Mouse (Mus musculus) heart, embryonic 13.5 days (tissue): ENCODE measurements at regions not wholly inside any gene's neighbourhood (a gene's known extent, or its start where the extent isn't known, plus 50 kb on each side); places are given as distances from the start of the nearest gene placed in this dataset.
"Not testable (repeated sequence)": the region's sequence is repeated elsewhere in the genome, so short reads cannot be mapped to it uniquely, and the experiment has no call there.

Experiments
- ATAC-seq: fragments of 200-750 bp; cut with Nextera tagmentation; 2 replicates; pipeline ENCODE4 v1.8.0; 2017; ENCODE audit warnings: moderate TSS enrichment; ENCODE audit not compliant: insufficient number of reproducible peaks, low FRiP score, low TSS enrichment; ENCODE audit errors: extremely low read depth
- H3K27ac ChIP-seq: fragments of 300-500 bp; sonication (generic); replicated peaks from 2 replicates; pipeline ENCODE4 v1.5.1; 2015; ENCODE audit warnings: moderate library complexity, mild to moderate bottlenecking, inconsistent platforms
- H3K27me3 ChIP-seq: fragments of 300-500 bp; sonication (generic); replicated peaks from 2 replicates; pipeline ENCODE4 v1.6.1; 2015; ENCODE audit warnings: mild to moderate bottlenecking, inconsistent platforms
- H3K36me3 ChIP-seq: fragments of 300-500 bp; sonication (generic); 2 replicates; pipeline ENCODE4 v1.6.1; 2015; ENCODE audit warnings: mild to moderate bottlenecking, inconsistent platforms
- H3K4me1 ChIP-seq: fragments of 300-500 bp; sonication (generic); 2 replicates; pipeline ENCODE4 v1.6.1; 2015; ENCODE audit warnings: inconsistent platforms
- H3K4me2 ChIP-seq: fragments of 300-500 bp; sonication (generic); 2 replicates; pipeline ENCODE4 v1.6.1; 2015; ENCODE audit warnings: inconsistent platforms, mild to moderate bottlenecking, moderate library complexity
- H3K4me3 ChIP-seq: fragments of 300-500 bp; sonication (generic); 2 replicates; pipeline ENCODE4 v1.5.1; 2015; ENCODE audit warnings: moderate library complexity, mild to moderate bottlenecking, inconsistent platforms
- H3K9ac ChIP-seq: fragments of 300-500 bp; sonication (generic); 2 replicates; pipeline ENCODE4 v1.6.1; 2015; ENCODE audit warnings: inconsistent platforms, mild to moderate bottlenecking, moderate library complexity
- H3K9me3 ChIP-seq: fragments of 300-500 bp; sonication (generic); 2 replicates; pipeline ENCODE4 v1.6.1; 2016; ENCODE audit warnings: inconsistent platforms
- WGBS: fragments of 180-500 bp; shearing (Covaris S2); methylation state at CpG from one replicate; pipeline ENCODE4 v1.1.7; 2015; ENCODE audit warnings: mixed read lengths; 5-methylcytosine and 5-hydroxymethylcytosine counted together

DNA sequence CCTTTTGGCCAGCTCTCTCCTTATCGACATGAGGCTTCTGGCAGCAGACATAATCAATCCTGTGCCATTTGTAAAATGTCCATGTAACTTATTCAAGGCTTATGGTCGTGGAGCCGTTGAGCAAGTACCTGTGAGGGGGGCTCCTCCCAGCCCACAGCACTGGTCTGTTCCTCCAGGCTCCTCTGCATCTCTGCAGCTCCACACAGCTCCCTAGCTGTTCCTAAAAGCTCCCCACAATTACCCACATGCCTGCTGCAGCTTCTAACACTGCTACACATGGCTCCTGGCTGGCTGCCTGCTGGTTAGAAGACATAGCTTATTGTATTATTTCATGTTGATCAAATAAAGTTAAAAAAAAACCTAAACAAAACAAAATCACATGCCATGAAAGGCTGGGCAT is 77.9 kb downstream of the Tcp10c start:
- H3K27ac ChIP-seq, H3K27me3 ChIP-seq, H3K4me1 ChIP-seq, H3K4me3 ChIP-seq, H3K4me2 ChIP-seq, ATAC-seq, H3K9ac ChIP-seq, H3K9me3 ChIP-seq, H3K36me3 ChIP-seq: not testable (repeated sequence)
- 68% methylated on average over 3 of the region's 3 CpGs for WGBS

DNA sequence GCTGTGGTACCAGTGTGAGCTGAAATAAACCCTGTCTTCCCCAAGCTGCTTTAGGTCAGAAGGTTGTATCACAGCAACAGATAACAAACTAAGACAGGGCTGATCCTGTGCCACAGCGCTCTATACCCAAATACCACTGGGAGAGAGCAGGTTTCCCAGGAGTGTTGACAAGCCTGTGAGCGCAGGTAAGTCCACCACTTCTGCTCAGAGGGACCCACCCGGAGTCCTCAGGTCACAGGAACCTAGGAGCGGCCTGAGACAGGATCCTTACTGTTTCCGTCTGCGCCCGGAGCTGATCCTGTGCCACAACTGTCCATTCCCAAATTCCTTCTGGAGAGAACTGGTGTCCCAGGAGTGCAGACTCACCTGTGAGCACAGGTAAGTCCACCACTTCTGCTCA is 79.8 kb downstream of the Tcp10c start:
- not testable (repeated sequence) for H3K9ac ChIP-seq, H3K27me3 ChIP-seq, H3K9me3 ChIP-seq, H3K4me3 ChIP-seq, H3K4me2 ChIP-seq, H3K4me1 ChIP-seq, H3K36me3 ChIP-seq, ATAC-seq, H3K27ac ChIP-seq
- WGBS, result 80% methylated on average over 7 of the region's 7 CpGs

- not testable (repeated sequence) for ATAC-seq, H3K4me2 ChIP-seq, H3K4me1 ChIP-seq, H3K4me3 ChIP-seq, H3K27ac ChIP-seq, H3K36me3 ChIP-seq, H3K9ac ChIP-seq, H3K27me3 ChIP-seq
- peaks cover 26% of the 10 kb centered on the region for H3K9me3 ChIP-seq
- 55% methylated on average over 3 of the region's 3 CpGs for WGBS
Observed at GRCm38 (mm10) chr17:13438790-13439189, 84.4 kb downstream of the Tcp10c start.

GRCm38 (mm10) chr17:13440708-13441530 is 86.5 kb downstream of the Tcp10c start:
- peaks cover 33% of the 10 kb centered on the region for H3K9me3 ChIP-seq
- not testable (repeated sequence) for H3K36me3 ChIP-seq, H3K4me2 ChIP-seq, H3K27me3 ChIP-seq, H3K4me1 ChIP-seq, H3K4me3 ChIP-seq, H3K9ac ChIP-seq, H3K27ac ChIP-seq, ATAC-seq
- 67% methylated on average over 9 of the region's 9 CpGs for WGBS

DNA sequence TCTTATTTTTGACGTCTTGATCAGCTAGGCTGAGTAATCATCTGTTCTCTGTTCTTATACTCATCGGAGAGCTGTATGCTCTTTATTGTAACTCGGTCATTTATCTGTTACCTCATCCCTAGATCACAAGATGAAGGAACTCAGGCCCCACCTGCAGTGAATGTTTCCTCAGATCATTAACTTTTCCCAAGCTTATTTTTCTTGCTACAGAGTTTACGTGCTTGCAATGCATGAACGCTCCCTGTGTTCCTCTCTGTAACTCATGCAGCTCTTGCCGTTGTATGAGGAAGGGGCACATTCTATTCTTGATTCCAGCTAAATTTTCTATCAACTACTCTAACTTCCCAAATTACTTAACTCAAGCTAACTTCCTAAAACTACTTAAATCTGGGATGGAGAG is 87.9 kb downstream of the Tcp10c start:
- not testable (repeated sequence) for H3K36me3 ChIP-seq, H3K27ac ChIP-seq, H3K27me3 ChIP-seq, H3K9ac ChIP-seq, H3K4me1 ChIP-seq, H3K4me2 ChIP-seq, H3K4me3 ChIP-seq, ATAC-seq
- H3K9me3 ChIP-seq, result peaks cover 37% of the 10 kb centered on the region
- 84% methylated on average over 5 of the region's 6 CpGs for WGBS

DNA sequence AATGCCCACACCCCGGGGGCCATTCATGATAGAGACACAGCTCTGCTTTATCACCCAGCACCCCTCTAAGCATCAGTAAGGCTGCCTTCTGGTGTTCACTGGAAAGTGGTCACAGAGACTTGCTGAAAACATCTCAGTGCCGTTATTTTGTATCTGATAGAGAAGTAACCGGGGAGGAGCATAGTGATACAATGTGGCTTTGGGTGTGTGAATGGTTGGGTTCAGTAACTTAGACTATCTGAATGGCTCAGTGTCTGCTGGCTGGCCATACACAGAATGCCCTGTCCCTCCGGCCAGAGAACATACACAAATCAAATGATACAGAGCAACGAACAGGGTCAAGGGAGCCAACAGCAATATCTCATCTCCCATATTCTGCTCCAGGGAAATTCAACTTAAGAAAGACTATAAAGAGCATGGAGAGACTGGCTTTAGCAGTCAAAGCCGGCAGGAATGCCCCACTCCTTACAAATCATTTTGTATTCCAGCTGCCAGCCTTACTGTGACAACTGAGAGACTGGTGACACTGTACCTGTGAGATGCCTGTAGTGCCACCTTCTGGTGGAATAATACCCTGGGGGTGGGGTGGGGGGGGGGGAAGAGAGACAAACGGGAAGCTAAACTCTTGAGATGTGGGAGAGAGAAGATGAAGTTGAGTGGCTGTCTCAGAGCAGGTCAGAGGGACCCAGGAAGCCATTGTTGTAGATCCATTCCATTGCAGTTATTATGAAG is 102.7 kb downstream of the Tcp10c start:
- not testable (repeated sequence) for H3K27ac ChIP-seq, H3K27me3 ChIP-seq, H3K4me2 ChIP-seq, H3K4me3 ChIP-seq, H3K36me3 ChIP-seq, H3K4me1 ChIP-seq, ATAC-seq, H3K9ac ChIP-seq
- peaks cover 14% of the 10 kb centered on the region for H3K9me3 ChIP-seq
- WGBS, result 64% methylated on average over 7 of the region's 7 CpGs

DNA sequence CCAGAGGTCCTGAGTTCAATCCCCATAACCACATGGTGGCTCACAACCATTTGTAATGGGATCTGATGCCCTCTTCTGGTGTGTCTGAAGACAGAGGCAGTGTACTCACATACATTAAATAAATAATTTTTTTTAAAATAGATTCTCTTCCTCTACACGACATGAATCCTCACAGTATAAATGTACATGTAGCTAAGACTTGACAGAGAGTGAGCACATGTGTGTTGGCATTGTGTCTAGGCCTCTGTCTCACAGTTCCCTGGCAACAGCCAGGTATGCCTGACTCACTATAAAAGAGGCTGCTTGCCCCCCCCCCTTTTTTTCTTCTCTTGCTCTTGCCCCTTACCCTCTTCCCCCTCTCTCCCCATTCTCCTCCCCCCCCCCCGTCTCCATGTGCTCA is 103.6 kb downstream of the Tcp10c start:
- not testable (repeated sequence) for H3K27ac ChIP-seq, H3K4me3 ChIP-seq, H3K4me2 ChIP-seq, H3K36me3 ChIP-seq, H3K9me3 ChIP-seq, H3K4me1 ChIP-seq, H3K27me3 ChIP-seq, H3K9ac ChIP-seq, ATAC-seq
- 81% methylated on average over 2 of the region's 2 CpGs for WGBS

DNA sequence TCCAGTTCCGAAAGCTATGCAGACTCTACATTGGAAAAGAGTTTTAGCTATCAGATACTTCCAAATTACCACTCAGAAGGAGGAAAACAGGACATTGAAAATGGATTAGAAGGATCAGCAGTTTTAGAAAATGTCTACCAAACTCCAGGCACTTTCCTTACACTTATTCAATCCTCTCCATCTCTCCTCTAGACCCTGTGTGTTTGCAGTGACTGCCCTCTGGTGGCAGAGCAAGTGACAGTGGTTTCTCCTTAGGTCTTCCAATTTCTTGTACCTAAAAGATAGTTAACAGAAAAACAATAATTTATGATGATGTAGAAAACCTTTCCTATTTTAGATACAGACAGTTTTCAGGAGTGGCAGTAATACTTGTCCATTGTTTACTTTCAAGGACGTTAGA is 104.4 kb downstream of the Tcp10c start:
- 45% methylated on average over 1 of the region's 2 CpGs for WGBS
- H3K27me3 ChIP-seq, result not testable (repeated sequence)

DNA sequence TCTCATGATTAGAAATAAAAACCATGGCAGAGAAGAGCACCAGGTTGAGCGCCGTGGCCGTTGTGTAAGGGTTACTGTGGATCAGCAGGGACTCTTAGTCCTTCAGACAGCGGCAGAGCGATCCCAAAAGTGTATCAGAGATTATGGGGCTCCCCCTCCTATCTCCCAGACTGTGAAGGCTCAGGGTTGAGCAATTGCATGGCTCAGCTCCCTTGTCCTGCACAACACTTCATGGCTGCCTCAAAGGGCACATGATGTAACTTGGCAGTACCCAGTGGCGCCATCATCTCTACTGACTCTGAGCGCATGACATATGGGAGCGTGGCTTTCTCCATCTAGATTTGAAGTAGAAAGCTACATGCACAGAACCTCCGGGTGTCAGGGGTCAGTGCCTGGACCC is 108.3 kb downstream of the Tcp10c start:
- H3K36me3 ChIP-seq, H3K9me3 ChIP-seq, H3K27me3 ChIP-seq, H3K4me1 ChIP-seq, H3K27ac ChIP-seq, H3K4me3 ChIP-seq, H3K9ac ChIP-seq, H3K4me2 ChIP-seq: not testable (repeated sequence)
- 0 out of 2 replicates have a peak, but pooled peaks have one; percentile 7 for ATAC-seq
- WGBS, result 83% methylated on average over 5 of the region's 9 CpGs

More for the DNA sequence above, 104.4 kb downstream of the Tcp10c start:
- not testable (repeated sequence) for H3K4me2 ChIP-seq, H3K4me1 ChIP-seq, H3K4me3 ChIP-seq, H3K9ac ChIP-seq, ATAC-seq, H3K9me3 ChIP-seq, H3K36me3 ChIP-seq, H3K27ac ChIP-seq

DNA sequence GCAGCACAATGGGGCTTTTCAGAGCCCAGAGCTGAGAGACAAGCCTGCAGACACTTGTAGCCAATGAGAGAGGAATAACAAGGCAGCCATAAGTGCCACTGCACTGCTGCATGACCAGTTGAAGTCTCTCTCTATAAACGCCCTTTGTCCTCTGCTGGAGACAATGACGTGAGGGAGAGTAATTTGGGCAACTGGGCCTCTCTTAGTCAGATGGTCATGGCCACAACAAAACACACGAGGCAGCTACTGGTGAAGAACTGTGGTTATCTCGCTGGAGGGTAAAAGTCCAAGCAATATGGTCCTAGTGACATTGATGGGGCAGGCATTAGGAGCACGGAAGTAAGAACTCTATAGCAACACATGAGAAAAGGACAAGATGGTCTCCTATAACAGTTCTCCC is 111.5 kb downstream of the Tcp10c start:
- H3K4me2 ChIP-seq, H3K9ac ChIP-seq, H3K27me3 ChIP-seq, H3K4me3 ChIP-seq, H3K9me3 ChIP-seq, H3K27ac ChIP-seq, H3K4me1 ChIP-seq, H3K36me3 ChIP-seq: not testable (repeated sequence)
- WGBS, result 24% methylated on average over 4 of the region's 5 CpGs
- ATAC-seq, result peak; percentile 39; the same call in 1 of the 2 replicates

DNA sequence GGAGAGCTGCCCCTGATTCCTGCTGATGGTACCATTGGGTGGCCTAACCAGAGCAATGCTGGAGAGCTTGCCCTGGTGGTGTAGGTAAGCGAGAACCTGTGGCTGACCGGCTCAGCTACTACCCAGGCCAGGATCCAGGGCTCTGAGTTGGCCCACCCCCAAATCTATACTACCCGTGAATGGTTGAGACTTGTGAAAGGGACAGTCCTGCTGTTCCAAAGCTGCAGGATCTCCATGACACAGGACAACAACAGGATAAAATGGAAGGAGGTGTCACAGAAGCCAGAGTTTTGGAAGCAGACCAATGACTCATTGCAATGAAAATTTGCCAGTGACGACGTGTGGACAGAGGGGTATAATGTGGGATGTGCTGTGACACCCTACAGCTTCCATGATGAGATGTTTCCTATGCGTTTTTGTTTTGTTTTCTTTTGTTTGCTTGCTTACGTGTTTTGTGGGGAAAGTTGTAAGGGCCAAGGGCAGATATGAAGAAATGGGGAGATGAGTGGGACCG is 115.6 kb downstream of the Tcp10c start:
- WGBS, result 65% methylated on average over 8 of the region's 8 CpGs
- peaks cover 18% of the 10 kb centered on the region for H3K4me1 ChIP-seq
- ATAC-seq, result not testable (repeated sequence)

More for the DNA sequence above, 115.6 kb downstream of the Tcp10c start:
- H3K36me3 ChIP-seq, H3K9me3 ChIP-seq, H3K4me3 ChIP-seq, H3K4me2 ChIP-seq, H3K27me3 ChIP-seq, H3K9ac ChIP-seq, H3K27ac ChIP-seq: not testable (repeated sequence)
